Mouse (Mus musculus): ENCODE measurements around the gene Usp30. TPM values are rescaled to one million over a fixed set of nuclear protein-coding genes. Genes with fewer than 3 reads are reported as not detected.

The Usp30 gene
- polyA plus RNA-seq (2014; fragmentation: Illumina TruSeq; extraction: RNeasy Lipid Tissue Mini Kit (QIAGEN cat#74804); ENCODE audit: low read depth, low replicate concordance): 3.1 TPM

DNA sequence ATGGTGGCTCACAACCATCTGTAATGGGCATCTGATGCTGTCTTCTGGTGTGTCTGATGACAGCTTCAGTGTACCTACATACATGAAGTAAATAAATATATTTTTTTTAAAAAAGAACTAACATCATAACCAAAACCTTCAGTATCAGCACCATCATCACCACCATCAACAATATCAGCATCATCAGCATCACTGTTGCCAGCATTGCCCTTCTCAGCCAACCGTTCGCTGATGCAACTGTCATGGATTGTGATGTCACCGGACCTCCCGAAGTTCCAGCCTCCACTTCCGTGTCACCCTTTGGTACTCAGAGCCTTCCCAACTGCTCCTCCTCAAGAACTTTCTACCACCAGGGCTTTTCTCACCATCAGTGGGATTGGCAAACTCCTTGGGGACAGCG lies at the start of gene Usp30:
Gene Usp30, plus strand, starts transcription at position 301 of the 400 bp plus-strand sequence.

DNA sequence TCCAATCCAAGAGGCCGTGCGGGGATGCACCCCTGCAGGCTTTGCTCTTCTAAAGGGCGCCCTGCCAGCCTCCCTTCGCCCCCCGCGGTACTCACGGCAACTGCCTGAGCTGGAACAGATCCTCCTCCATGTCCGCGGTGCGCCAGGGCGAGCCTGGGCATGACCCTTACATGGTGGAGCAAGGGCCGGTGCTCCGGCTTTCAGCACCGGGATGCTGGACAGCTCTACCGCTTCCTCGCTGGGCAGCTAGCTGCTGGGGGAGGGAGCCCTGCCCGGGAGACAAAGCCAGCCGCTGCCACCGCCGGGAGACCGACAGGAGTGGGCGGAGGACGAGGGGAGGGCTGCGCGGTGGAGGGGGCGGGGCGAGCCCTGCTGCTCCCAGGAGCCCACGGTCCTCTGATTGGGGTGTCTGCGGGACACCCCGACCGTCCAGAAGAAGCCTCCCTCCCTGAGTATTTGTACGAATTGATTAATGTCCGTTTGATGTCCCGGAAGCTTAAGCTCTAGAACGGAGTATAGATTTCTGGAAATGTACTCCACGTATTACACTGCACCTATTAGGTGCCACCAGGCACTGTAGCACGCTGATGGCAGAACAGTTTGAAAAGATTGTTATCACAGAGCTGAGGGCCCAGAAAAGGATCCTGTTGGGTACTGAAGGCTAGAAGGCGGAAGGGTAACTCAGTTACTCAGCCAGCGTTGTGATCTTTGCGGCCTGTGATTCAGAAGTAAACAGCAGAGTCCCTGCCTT lies 26.0 kb downstream of the Usp30 start, which contains the start of gene Svop:
Gene Svop, minus strand, starts transcription at position 514 of the 751 bp plus-strand sequence.

DNA sequence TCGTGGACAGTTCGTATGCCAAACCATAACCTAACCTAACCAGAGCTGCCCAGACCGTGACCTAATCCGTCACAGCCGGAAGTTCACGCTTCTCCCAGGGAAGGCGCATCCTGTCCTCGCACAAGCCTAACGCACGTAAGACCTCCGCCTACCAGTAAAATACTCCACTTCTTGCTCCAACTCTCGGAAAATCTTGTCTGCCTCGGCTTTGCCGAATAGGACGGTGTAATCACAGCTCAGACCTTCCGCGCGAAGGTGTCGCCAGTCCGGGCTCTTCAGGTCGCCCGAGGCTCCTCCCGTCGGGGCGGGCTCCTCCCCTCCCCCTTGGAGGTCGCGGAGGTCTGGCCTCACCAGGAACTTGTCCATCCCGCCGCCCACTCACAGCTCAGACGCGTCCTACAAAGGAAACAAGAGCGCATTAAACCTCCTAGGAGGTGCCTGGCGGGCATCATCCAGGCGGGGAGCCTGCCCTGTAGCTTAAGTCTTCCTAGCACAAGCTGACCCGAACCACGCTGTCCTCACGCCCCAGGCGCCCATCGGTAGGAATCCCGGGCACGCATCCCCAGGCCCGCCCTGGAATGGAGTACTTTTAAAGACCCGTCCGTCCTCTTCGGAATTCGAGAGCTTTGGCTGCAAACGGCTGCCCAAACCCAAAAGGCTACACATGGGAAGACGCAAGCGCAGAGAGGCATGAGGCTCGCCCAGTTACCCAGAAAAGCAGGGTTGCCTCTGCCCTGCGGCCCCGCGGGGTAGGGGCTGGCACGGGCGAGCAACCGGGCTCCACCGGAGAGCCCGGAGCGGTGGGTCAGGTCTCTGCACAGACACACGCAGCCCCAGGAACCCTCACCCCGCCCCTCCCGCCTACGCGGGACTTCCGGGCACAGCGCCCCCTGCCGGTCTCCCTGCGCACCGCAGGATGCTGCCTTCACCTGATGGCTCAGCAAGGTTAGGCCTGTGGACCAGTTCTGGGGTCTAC lies 62.4 kb downstream of the Usp30 start, which contains the start of gene Alkbh2:
Gene Alkbh2, minus strand, starts transcription at position 845 of the 976 bp plus-strand sequence.

DNA sequence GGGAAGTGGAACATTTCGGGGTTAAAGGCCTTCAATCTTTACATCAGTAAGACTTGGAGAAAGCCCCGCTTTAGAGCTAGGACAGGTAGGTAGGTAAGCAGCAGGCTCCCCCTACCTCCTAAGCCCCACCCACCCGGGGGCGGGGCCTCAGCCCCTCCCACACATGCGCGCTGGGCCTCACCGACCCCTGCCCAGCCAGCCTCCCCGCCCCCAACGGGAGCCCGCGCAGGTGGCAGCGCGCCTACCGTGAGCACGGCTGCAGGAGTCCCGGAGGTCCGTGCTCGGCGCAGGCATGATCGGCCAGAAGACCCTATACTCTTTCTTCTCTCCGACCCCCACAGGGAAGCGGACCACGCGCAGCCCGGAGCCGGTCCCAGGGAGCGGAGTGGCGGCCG lies 64.9 kb downstream of the Usp30 start, which contains the start of gene Ung:
Gene Ung, plus strand, starts transcription at position 176 of the 395 bp plus-strand sequence.

DNA sequence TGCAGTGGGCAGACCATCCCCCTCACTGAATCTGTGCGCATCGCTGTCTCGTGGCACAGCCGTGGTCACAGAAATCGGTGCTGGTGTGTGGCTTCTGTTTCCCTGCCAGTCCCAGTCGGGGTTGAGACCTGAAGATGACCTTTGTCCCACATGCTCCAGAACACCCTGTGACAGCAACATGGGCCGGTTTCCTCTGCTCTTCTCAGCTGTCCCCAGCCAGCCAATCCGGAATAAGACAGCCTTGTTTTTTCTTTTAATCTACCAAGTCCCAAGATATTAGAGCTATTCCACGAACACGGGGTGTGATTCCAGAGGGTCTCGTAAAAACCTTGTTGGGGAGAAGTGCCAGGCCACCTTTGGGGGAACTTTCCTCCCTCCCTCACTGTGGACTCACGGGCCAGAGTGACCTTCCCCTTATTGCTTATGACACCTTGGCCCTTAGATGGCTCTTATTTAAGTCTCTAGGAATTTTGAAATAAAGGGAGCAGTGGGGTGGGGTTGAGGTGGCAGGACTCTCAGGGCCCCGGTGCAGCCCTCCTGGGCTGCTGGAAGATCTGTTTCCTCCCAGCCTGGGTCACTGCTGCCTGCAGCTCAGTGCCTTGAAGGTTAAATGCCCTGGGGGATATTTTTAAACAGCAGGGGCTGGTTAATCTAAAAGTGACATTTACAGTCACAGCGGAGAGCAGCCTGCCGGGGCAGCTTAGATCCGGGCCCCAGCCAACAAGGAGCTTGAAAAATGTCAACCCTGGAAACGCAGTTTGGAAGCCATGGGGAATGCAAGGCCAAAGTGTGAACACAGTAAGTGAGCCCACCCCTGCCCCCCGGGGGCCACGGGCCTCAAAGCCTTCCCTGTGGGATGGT lies 81.0 kb downstream of the Usp30 start, which contains the start of gene Acacb:
Gene Acacb, plus strand, starts transcription at position 508 of the 861 bp plus-strand sequence.

Other genes with a start within 250 kb of the Usp30 start
- not detected for gene Selplg, start 232.8 kb upstream of the Usp30 start, polyA plus RNA-seq (2014; fragmentation: Illumina TruSeq; extraction: RNeasy Lipid Tissue Mini Kit (QIAGEN cat#74804); ENCODE audit: low read depth, low replicate concordance)
- 5.6 TPM for gene Coro1c, start 156.7 kb upstream of the Usp30 start, polyA plus RNA-seq (2014; fragmentation: Illumina TruSeq; extraction: RNeasy Lipid Tissue Mini Kit (QIAGEN cat#74804); ENCODE audit: low read depth, low replicate concordance)
- gene Ssh1, start 71.6 kb upstream of the Usp30 start, polyA plus RNA-seq (2014; fragmentation: Illumina TruSeq; extraction: RNeasy Lipid Tissue Mini Kit (QIAGEN cat#74804); ENCODE audit: low read depth, low replicate concordance): 1.2 TPM
- not detected for gene Dao, start 61.8 kb upstream of the Usp30 start, polyA plus RNA-seq (2014; fragmentation: Illumina TruSeq; extraction: RNeasy Lipid Tissue Mini Kit (QIAGEN cat#74804); ENCODE audit: low read depth, low replicate concordance)
- 1.8 TPM for gene Svop, start 26.1 kb downstream of the Usp30 start, polyA plus RNA-seq (2014; fragmentation: Illumina TruSeq; extraction: RNeasy Lipid Tissue Mini Kit (QIAGEN cat#74804); ENCODE audit: low read depth, low replicate concordance)
- gene Alkbh2, start 62.8 kb downstream of the Usp30 start, polyA plus RNA-seq (2014; fragmentation: Illumina TruSeq; extraction: RNeasy Lipid Tissue Mini Kit (QIAGEN cat#74804); ENCODE audit: low read depth, low replicate concordance): 0.25 TPM
- 1.3 TPM for gene Ung, start 64.9 kb downstream of the Usp30 start, polyA plus RNA-seq (2014; fragmentation: Illumina TruSeq; extraction: RNeasy Lipid Tissue Mini Kit (QIAGEN cat#74804); ENCODE audit: low read depth, low replicate concordance)
- gene Acacb, start 81.1 kb downstream of the Usp30 start, polyA plus RNA-seq (2014; fragmentation: Illumina TruSeq; extraction: RNeasy Lipid Tissue Mini Kit (QIAGEN cat#74804); ENCODE audit: low read depth, low replicate concordance): 0.29 TPM
- not detected for gene Foxn4, start 208.3 kb downstream of the Usp30 start, polyA plus RNA-seq (2014; fragmentation: Illumina TruSeq; extraction: RNeasy Lipid Tissue Mini Kit (QIAGEN cat#74804); ENCODE audit: low read depth, low replicate concordance)
- gene Myo1h, start 223.7 kb downstream of the Usp30 start, polyA plus RNA-seq (2014; fragmentation: Illumina TruSeq; extraction: RNeasy Lipid Tissue Mini Kit (QIAGEN cat#74804); ENCODE audit: low read depth, low replicate concordance): 0.49 TPM

All from testis, adult 10 weeks (tissue).